Mouse (Mus musculus): Measurements from ENCODE around the gene Pfkl. TPM values are rescaled to one million over a fixed set of nuclear protein-coding genes. Genes with fewer than 3 reads are reported as not detected.
A peak's percentile ranks its signal among the peaks of the same experiment; 100 is the strongest.

Pfkl gene
- polyA plus RNA-seq, 1 experiment from 2014 or later, result 113 TPM

GRCm38 (mm10) chr10:77978351-77979350 lies 31.2 kb downstream of the Pfkl start, which contains the start of gene 1810043G02Rik:
TSS of gene 1810043G02Rik (plus strand) at chr10:77978524.
- Histone ChIP-seq H3K4me3 (peak within 1 kb of the TSS; percentile 72), H3K4me2 (replicated peaks) (peak within 1 kb of the TSS; percentile 82), H3K27me3 (replicated peaks) (no peaks in the 10 kb centered on the region), H3K4me1 (peaks cover 11% of the 10 kb centered on the region), H3K9ac (peak within 1 kb of the TSS; percentile 73), H3K36me3 (peaks cover 24% of the 10 kb centered on the region), H3K27ac (no peak within 1 kb of the TSS), H3K9me3 (no peaks in the 10 kb centered on the region)
- peak; percentile 96 for ATAC-seq (ENCODE audit: low FRiP score, low read depth)
- WGBS, result under 1% methylated on average over 57 of the region's 57 CpGs

- Histone ChIP-seq H3K27me3 (replicated peaks) (no peaks in the 10 kb centered on the region), H3K4me3 (no peak overlapping the region), H3K27ac (no peak overlapping the region), H3K4me1 (peaks cover 11% of the 10 kb centered on the region), H3K4me2 (replicated peaks) (no peak overlapping the region), H3K9me3 (no peaks in the 10 kb centered on the region), H3K9ac (no peak overlapping the region), H3K36me3 (peaks cover 13% of the 10 kb centered on the region)
- WGBS, result 78% methylated on average over 8 of the region's 8 CpGs
- ATAC-seq (ENCODE audit: low FRiP score, low read depth), result no peak
Observed at GRCm38 (mm10) chr10:77976458-77977150, 33.3 kb downstream of the Pfkl start.

GRCm38 (mm10) chr10:77975653-77976052 lies 34.2 kb downstream of the Pfkl start:
- Histone ChIP-seq H3K27me3 (replicated peaks) (no peaks in the 10 kb centered on the region), H3K9me3 (no peaks in the 10 kb centered on the region), H3K4me1 (peaks cover 11% of the 10 kb centered on the region), H3K4me3 (no peak overlapping the region), H3K9ac (no peak overlapping the region), H3K27ac (no peak overlapping the region), H3K36me3 (peaks cover 6% of the 10 kb centered on the region), H3K4me2 (replicated peaks) (no peak overlapping the region)
- 54% methylated on average over 4 of the region's 4 CpGs for WGBS
- ATAC-seq (ENCODE audit: low FRiP score, low read depth), result no peak

GRCm38 (mm10) chr10:77974811-77975210 lies 35.1 kb downstream of the Pfkl start:
- Histone ChIP-seq H3K4me3 (no peak overlapping the region), H3K9ac (no peak overlapping the region), H3K27me3 (replicated peaks) (peaks cover 8% of the 10 kb centered on the region), H3K4me2 (replicated peaks) (no peak overlapping the region), H3K4me1 (peaks cover 14% of the 10 kb centered on the region), H3K27ac (no peak overlapping the region), H3K36me3 (no peaks in the 10 kb centered on the region), H3K9me3 (no peaks in the 10 kb centered on the region)
- ATAC-seq (ENCODE audit: low FRiP score, low read depth), result no peak
- WGBS, result 71% methylated on average over 5 of the region's 5 CpGs

GRCm38 (mm10) chr10:77974323-77974722 lies 35.6 kb downstream of the Pfkl start:
- Histone ChIP-seq H3K4me1 (peaks cover 17% of the 10 kb centered on the region), H3K27me3 (replicated peaks) (peaks cover 13% of the 10 kb centered on the region), H3K9ac (no peak overlapping the region), H3K4me3 (no peak overlapping the region), H3K27ac (no peak overlapping the region), H3K4me2 (replicated peaks) (no peak overlapping the region), H3K9me3 (no peaks in the 10 kb centered on the region), H3K36me3 (no peaks in the 10 kb centered on the region)
- 75% methylated on average over 5 of the region's 5 CpGs for WGBS
- no peak for ATAC-seq (ENCODE audit: low FRiP score, low read depth)

GRCm38 (mm10) chr10:77971709-77972553 lies 38.0 kb downstream of the Pfkl start:
- WGBS, result 61% methylated on average over 17 of the region's 17 CpGs
- Histone ChIP-seq H3K9ac (no peak overlapping the region), H3K4me3 (no peak overlapping the region), H3K27ac (no peak overlapping the region), H3K36me3 (no peaks in the 10 kb centered on the region), H3K4me2 (replicated peaks) (no peak overlapping the region), H3K4me1 (peaks cover 10% of the 10 kb centered on the region), H3K9me3 (no peaks in the 10 kb centered on the region), H3K27me3 (replicated peaks) (peaks cover 30% of the 10 kb centered on the region)
- no peak for ATAC-seq (ENCODE audit: low FRiP score, low read depth)

- Histone ChIP-seq H3K9ac (no peak overlapping the region), H3K4me3 (no peak overlapping the region), H3K27ac (no peak overlapping the region), H3K4me1 (peaks cover 10% of the 10 kb centered on the region), H3K36me3 (no peaks in the 10 kb centered on the region), H3K27me3 (replicated peaks) (peaks cover 30% of the 10 kb centered on the region), H3K4me2 (replicated peaks) (no peak overlapping the region), H3K9me3 (no peaks in the 10 kb centered on the region)
- ATAC-seq (ENCODE audit: low FRiP score, low read depth), result no peak
- WGBS, result 85% methylated on average over 10 of the region's 10 CpGs
Observed at GRCm38 (mm10) chr10:77971191-77971590, 38.7 kb downstream of the Pfkl start.

GRCm38 (mm10) chr10:77970481-77970880 lies 39.4 kb downstream of the Pfkl start, which contains the start of gene Trpm2:
TSS of gene Trpm2 (minus strand) at chr10:77970563.
- 89% methylated on average over 6 of the region's 6 CpGs for WGBS
- H3K9ac ChIP-seq, result peak within 1 kb of the TSS; percentile 49
- H3K4me3 ChIP-seq, result peak within 1 kb of the TSS; percentile 34
- H3K4me2 ChIP-seq (replicated peaks), result peak within 1 kb of the TSS; percentile 75
- no peak for ATAC-seq (ENCODE audit: low FRiP score, low read depth)
- no peak within 1 kb of the TSS for H3K27ac ChIP-seq
- no peaks in the 10 kb centered on the region for H3K9me3 ChIP-seq
- peaks cover 30% of the 10 kb centered on the region for H3K27me3 ChIP-seq (replicated peaks)
- no peaks in the 10 kb centered on the region for H3K36me3 ChIP-seq
- peaks cover 10% of the 10 kb centered on the region for H3K4me1 ChIP-seq

- Histone ChIP-seq H3K4me2 (replicated peaks) (peak overlapping the region; percentile 75), H3K9ac (peak overlapping the region; percentile 49; the same call in 1 of the 2 replicates), H3K27me3 (replicated peaks) (peaks cover 30% of the 10 kb centered on the region), H3K27ac (no peak overlapping the region), H3K36me3 (no peaks in the 10 kb centered on the region), H3K4me1 (peaks cover 10% of the 10 kb centered on the region), H3K9me3 (no peaks in the 10 kb centered on the region), H3K4me3 (peak overlapping the region; percentile 34; the same call in 1 of the 2 replicates)
- 19% methylated on average over 8 of the region's 8 CpGs for WGBS
- ATAC-seq (ENCODE audit: low FRiP score, low read depth), result 0 out of 2 replicates have a peak, but pooled peaks have one; percentile 10
Observed at GRCm38 (mm10) chr10:77969973-77970325, 39.9 kb downstream of the Pfkl start.

- Histone ChIP-seq H3K9me3 (no peaks in the 10 kb centered on the region), H3K27ac (no peak overlapping the region), H3K9ac (peak overlapping the region; percentile 49), H3K4me3 (peak overlapping the region; percentile 34), H3K4me2 (replicated peaks) (peak overlapping the region; percentile 75), H3K27me3 (replicated peaks) (peaks cover 30% of the 10 kb centered on the region), H3K36me3 (no peaks in the 10 kb centered on the region), H3K4me1 (peaks cover 10% of the 10 kb centered on the region)
- WGBS, result 6% methylated on average over 26 of the region's 26 CpGs
- ATAC-seq (ENCODE audit: low FRiP score, low read depth), result peak; percentile 81
Observed at GRCm38 (mm10) chr10:77969274-77969972, 40.5 kb downstream of the Pfkl start.

GRCm38 (mm10) chr10:77963971-77964370 lies 45.9 kb downstream of the Pfkl start:
- H3K4me3 ChIP-seq, result no peak overlapping the region
- no peak overlapping the region for H3K27ac ChIP-seq
- no peaks in the 10 kb centered on the region for H3K4me1 ChIP-seq
- H3K9ac ChIP-seq, result no peak overlapping the region
- WGBS, result 83% methylated on average over 6 of the region's 6 CpGs
- peaks cover 13% of the 10 kb centered on the region for H3K27me3 ChIP-seq (replicated peaks)
- no peak overlapping the region for H3K4me2 ChIP-seq (replicated peaks)
- H3K9me3 ChIP-seq, result no peaks in the 10 kb centered on the region
- ATAC-seq (ENCODE audit: low FRiP score, low read depth), result no peak
- H3K36me3 ChIP-seq, result no peaks in the 10 kb centered on the region
